Mouse (Mus musculus): ENCODE data around the gene Zfp870.
A peak's percentile ranks its signal among the peaks of the same experiment; 100 is the strongest.
"Not testable (repeated sequence)": the region's sequence is repeated elsewhere in the genome, so short reads cannot be mapped to it uniquely, and the experiment has no call there.

Gene Zfp870

GRCm38 (mm10) chr17:32871483-32871882 is 20.0 kb downstream of the Zfp870 start:
- DNase-seq (ENCODE audit: low spot score), result no peak

GRCm38 (mm10) chr17:32867266-32867665 is 24.2 kb downstream of the Zfp870 start:
- DNase-seq (ENCODE audit: low spot score), result not testable (repeated sequence)

- not testable (repeated sequence) for DNase-seq (ENCODE audit: low spot score)
Observed at GRCm38 (mm10) chr17:32856713-32857112, 34.7 kb downstream of the Zfp870 start.

- peak; percentile 37 for DNase-seq (ENCODE audit: low spot score)
Observed at GRCm38 (mm10) chr17:32851581-32851980, 39.9 kb downstream of the Zfp870 start.

GRCm38 (mm10) chr17:32841388-32841787 is 50.1 kb downstream of the Zfp870 start:
- peak; percentile 17 for DNase-seq (ENCODE audit: low spot score)

- DNase-seq (ENCODE audit: low spot score), result no peak
Observed at GRCm38 (mm10) chr17:32839083-32839802, 52.2 kb downstream of the Zfp870 start.

- no peak for DNase-seq (ENCODE audit: low spot score)
Observed at GRCm38 (mm10) chr17:32830418-32830782, 61.0 kb downstream of the Zfp870 start.

- DNase-seq (ENCODE audit: low spot score), result peak; percentile 96
Observed at GRCm38 (mm10) chr17:32829540-32830417, 61.7 kb downstream of the Zfp870 start, which contains the start of gene Zfp799. Gene Zfp799, minus strand, starts transcription at chr17:32830261.

Measured in embryo, embryonic 10 days (tissue).